Mouse (Mus musculus): ENCODE results near the gene Tlr4.

DNA sequence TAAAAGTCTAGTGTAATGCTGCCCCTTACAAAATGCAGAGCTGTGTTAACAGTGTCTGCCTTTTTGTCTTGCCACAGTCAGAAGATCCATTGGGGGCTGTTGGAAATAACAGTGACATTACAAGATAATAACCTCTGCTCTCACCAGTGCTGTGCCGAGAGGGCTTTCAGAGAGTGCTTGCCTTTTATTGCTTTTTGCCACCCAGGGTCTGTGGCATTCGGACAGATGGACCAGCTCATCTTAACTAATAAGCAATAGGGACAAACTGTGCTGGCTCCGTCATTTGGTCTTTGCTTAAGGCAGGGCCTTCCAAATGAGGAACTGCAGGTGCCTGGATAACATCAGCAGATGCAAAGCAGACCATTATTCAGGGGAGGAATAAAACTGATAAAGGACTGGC lies 147.5 kb downstream of the Tlr4 start:
- TF ChIP-seq CTCF (IDR thresholded peaks at IDR 0.05; ENCODE audit: extremely low read depth, insufficient read length, insufficient replicate concordance, low read depth, low read length) (no peak), POLR2A (IDR thresholded peaks at IDR 0.05; ENCODE audit: low read depth, low read length) (no peak)
